Mouse (Mus musculus): Measurements from ENCODE around the gene Gm20379.
A peak's percentile ranks its signal among the peaks of the same experiment; 100 is the strongest.

The Gm20379 gene

GRCm38 (mm10) chr13:92337773-92338462 lies 32.1 kb downstream of the Gm20379 start:
- no peak for DNase-seq

GRCm38 (mm10) chr13:92339787-92340186 lies 34.0 kb downstream of the Gm20379 start:
- no peak for DNase-seq

GRCm38 (mm10) chr13:92344033-92344432 lies 38.3 kb downstream of the Gm20379 start:
- DNase-seq, result no peak

DNA sequence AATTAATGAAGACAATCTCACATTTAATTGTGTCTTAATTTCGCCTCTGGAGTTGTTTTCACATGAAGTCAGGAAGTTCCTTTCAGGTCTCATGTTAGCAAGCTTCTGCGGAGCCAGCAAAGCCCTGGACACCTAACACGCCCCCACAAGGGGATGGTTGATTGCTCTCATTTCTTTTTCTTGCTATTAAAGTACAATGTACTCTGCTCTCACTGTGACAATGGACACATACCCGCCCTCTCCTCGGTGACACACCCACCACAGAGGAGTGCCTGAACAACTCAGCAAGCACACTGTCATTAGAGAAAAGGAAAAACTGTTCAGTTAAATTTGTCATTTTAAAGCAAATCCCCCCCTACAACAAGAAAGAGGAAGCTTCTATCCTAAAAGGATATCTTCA lies 40.6 kb downstream of the Gm20379 start:
- DNase-seq, result no peak

DNA sequence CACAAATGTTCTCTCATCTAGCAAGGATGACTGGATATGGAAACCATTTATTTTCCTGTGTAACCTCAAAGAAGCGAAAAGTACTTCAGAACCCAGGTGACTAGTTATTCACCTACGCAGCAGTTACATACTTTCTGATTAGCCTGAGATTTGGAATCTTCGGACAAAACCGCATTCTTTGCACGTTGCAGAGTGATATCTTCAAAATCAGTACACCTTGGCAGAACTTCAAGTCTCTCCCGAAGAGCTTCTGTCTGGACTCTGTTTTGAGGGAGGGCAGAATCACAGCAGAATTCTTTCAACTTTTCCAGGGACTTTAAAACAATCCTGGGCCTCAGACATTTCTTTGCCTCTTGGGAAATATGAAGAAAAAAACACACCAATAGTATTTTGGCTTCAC lies 45.3 kb downstream of the Gm20379 start:
- DNase-seq, result no peak

GRCm38 (mm10) chr13:92353956-92354355 lies 48.2 kb downstream of the Gm20379 start:
- no peak for DNase-seq

DNA sequence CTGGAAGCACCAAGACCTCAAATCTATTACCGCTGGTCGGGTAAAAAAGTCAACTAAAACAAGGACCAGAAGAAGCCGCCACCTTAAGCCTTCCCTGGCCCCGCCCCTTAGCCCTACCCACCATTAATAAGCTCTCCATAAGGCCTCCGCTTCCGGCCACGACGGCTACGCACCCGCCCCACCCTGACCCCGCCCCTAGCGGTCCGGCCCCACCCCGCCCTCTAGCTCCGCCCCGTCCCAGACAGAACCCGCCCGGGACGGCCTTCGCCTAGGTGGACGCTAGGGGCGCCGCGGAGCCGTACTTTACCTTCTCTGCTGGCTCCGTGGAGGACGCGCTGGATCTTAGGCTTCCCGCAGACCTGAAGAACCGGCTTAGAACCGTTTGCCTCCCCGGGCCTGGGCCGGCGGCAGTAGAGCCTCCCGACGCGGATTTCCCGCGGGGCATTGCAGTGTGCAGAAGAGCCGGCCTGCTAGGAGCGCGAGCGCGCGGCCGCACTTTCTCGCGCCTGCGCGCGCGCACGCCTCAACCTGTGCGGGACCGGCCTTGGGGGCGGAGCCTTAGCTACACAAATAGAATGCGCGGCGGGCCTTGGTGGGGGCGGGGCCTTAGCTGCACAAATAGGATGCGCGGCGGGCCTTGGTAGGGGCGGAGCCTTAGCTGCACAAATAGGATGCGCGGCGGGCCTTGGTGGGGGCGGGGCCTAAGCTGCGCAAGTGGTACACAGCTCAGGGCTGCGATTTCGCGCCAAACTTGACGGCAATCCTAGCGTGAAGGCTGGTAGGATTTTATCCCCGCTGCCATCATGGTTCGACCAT lies 48.9 kb downstream of the Gm20379 start, which contains the start of the genes Dhfr and Msh3:
TSS of gene Dhfr (plus strand) at position 271 of the 816 bp plus-strand sequence.
TSS of gene Msh3 (minus strand) at position 548 of the 816 bp plus-strand sequence.
- peak; percentile 95 for DNase-seq

DNA sequence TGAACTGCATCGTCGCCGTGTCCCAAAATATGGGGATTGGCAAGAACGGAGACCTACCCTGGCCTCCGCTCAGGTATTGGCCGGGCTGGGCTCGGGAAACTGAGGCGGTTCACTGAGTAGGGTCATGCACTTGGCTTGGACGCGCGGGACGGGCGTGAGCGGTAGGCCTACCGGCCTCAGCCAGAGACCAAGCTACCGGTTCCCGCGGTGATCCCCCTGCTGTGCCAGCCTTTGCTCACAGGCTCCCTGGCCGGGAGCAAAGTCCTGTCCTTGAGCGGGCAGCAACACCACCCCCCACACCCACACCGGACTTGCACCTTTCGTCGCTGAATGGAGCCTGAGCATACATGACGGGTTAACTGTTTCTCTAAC lies 49.5 kb downstream of the Gm20379 start:
- DNase-seq, result no peak

DNA sequence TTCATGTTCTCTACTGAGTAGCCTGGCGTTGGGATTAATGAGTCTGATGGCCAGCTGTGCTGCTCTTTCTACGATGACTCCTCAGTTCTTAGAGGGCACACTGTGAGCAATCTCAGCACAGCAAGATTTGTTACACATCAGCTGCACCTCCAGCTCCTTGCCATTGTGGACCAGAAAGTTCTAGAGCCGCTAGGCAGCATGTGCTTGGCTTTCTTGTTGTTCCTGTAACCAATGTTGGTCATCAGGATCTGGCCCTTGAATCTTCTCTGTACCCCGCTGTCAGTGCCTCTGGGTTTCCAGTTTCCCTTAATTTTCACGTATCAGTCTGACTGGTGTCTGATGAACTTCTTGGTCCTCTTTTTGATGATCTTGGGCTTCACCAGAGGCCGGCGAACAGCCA lies 50.6 kb downstream of the Gm20379 start:
- no peak for DNase-seq

Data from right cerebral cortex, postnatal 25 days (tissue).